Mouse (Mus musculus) midbrain, embryonic 13.5 days (tissue): ENCODE data around the gene Inca1. TPM values are rescaled to one million over a fixed set of nuclear protein-coding genes. Genes with fewer than 3 reads are reported as not detected.

Experiments used
- ATAC-seq: fragments of 200-750 bp; cut with Nextera tagmentation; 2 replicates; pipeline ENCODE4 v1.8.0; 2017; ENCODE audit warnings: mild to moderate bottlenecking, moderate TSS enrichment, moderate library complexity
- H3K27ac ChIP-seq: fragments of 300-500 bp; sonication (generic); 2 replicates; pipeline ENCODE4 v1.5.1; 2015; ENCODE audit warnings: inconsistent platforms, mild to moderate bottlenecking, moderate library complexity
- H3K27me3 ChIP-seq: fragments of 300-500 bp; sonication (generic); 2 replicates; pipeline ENCODE4 v1.6.1; 2015; ENCODE audit warnings: mild to moderate bottlenecking, inconsistent platforms
- H3K36me3 ChIP-seq: fragments of 300-500 bp; sonication (generic); 2 replicates; pipeline ENCODE4 v1.6.1; 2015; ENCODE audit warnings: mild to moderate bottlenecking, inconsistent platforms
- H3K4me1 ChIP-seq: fragments of 300-500 bp; sonication (generic); replicated peaks from 2 replicates; pipeline ENCODE4 v1.6.1; 2015; ENCODE audit warnings: inconsistent platforms
- H3K4me2 ChIP-seq: fragments of 300-500 bp; sonication (generic); replicated peaks from 2 replicates; pipeline ENCODE4 v1.6.1; 2015; ENCODE audit warnings: moderate library complexity, mild to moderate bottlenecking, inconsistent platforms
- H3K4me3 ChIP-seq: fragments of 300-500 bp; sonication (generic); replicated peaks from 2 replicates; pipeline ENCODE4 v1.5.1; 2015; ENCODE audit warnings: mild to moderate bottlenecking, inconsistent platforms
- H3K9ac ChIP-seq: fragments of 300-500 bp; sonication (generic); replicated peaks from 2 replicates; pipeline ENCODE4 v1.6.1; 2015; ENCODE audit warnings: mild to moderate bottlenecking, inconsistent platforms
- H3K9me3 ChIP-seq: fragments of 300-500 bp; sonication (generic); 2 replicates; pipeline ENCODE4 v1.6.1; 2016; ENCODE audit warnings: mild to moderate bottlenecking, inconsistent platforms
- WGBS: fragments of 180-500 bp; shearing (Covaris S2); methylation state at CpG from one replicate; pipeline ENCODE4 v1.1.7; 2015; 5-methylcytosine and 5-hydroxymethylcytosine counted together
- polyA plus RNA-seq: library from polyadenylated mRNA; unstranded; fragments of >200 nt; fragmentation: Nextera tagmentation; extraction: Ambion mirVana; gene quantifications from 2 replicates; pipeline ENCODE4 v1.2.1, GENCODE M21; 2015

The Inca1 gene
- polyA plus RNA-seq, 1 experiment from 2014 or later: 0.94 TPM

- H3K4me3 ChIP-seq: no peak overlapping the region
- no peaks in the 10 kb centered on the region for H3K9me3 ChIP-seq
- H3K27ac ChIP-seq: no peak overlapping the region
- no peak overlapping the region for H3K9ac ChIP-seq
- no peaks in the 10 kb centered on the region for H3K27me3 ChIP-seq
- 98% methylated on average over 8 of the region's 8 CpGs for WGBS
- no peak for ATAC-seq
- no peak overlapping the region for H3K4me2 ChIP-seq
- H3K36me3 ChIP-seq: peaks cover 52% of the 10 kb centered on the region
- H3K4me1 ChIP-seq: peaks cover 35% of the 10 kb centered on the region
These were observed 33.3 kb downstream of the Inca1 start for GRCm38 (mm10) chr11:70666687-70667086.

GRCm38 (mm10) chr11:70664741-70665140 lies 35.2 kb downstream of the Inca1 start:
- Histone ChIP-seq H3K9me3 (no peaks in the 10 kb centered on the region), H3K36me3 (peaks cover 55% of the 10 kb centered on the region), H3K27ac (no peak overlapping the region), H3K4me2 (no peak overlapping the region), H3K4me1 (peaks cover 17% of the 10 kb centered on the region), H3K27me3 (no peaks in the 10 kb centered on the region), H3K4me3 (no peak overlapping the region), H3K9ac (no peak overlapping the region)
- ATAC-seq: no peak
- WGBS: 92% methylated on average over 9 of the region's 9 CpGs

- no peak for ATAC-seq
- Histone ChIP-seq H3K4me1 (peaks cover 17% of the 10 kb centered on the region), H3K27me3 (no peaks in the 10 kb centered on the region), H3K9me3 (no peaks in the 10 kb centered on the region), H3K36me3 (peaks cover 55% of the 10 kb centered on the region), H3K4me2 (no peak overlapping the region), H3K9ac (no peak overlapping the region), H3K4me3 (no peak overlapping the region), H3K27ac (no peak overlapping the region)
- 91% methylated on average over 4 of the region's 6 CpGs for WGBS
These were observed 36.0 kb downstream of the Inca1 start for GRCm38 (mm10) chr11:70663957-70664356.

GRCm38 (mm10) chr11:70663101-70663500 lies 36.9 kb downstream of the Inca1 start:
- H3K27ac ChIP-seq: no peak overlapping the region
- no peak for ATAC-seq
- 85% methylated on average over 8 of the region's 8 CpGs for WGBS
- peaks cover 55% of the 10 kb centered on the region for H3K36me3 ChIP-seq
- no peak overlapping the region for H3K9ac ChIP-seq
- no peak overlapping the region for H3K4me3 ChIP-seq
- H3K4me1 ChIP-seq: peaks cover 14% of the 10 kb centered on the region
- no peak overlapping the region for H3K4me2 ChIP-seq
- no peaks in the 10 kb centered on the region for H3K27me3 ChIP-seq
- H3K9me3 ChIP-seq: no peaks in the 10 kb centered on the region

GRCm38 (mm10) chr11:70660571-70660970 lies 39.4 kb downstream of the Inca1 start:
- no peak for ATAC-seq
- Histone ChIP-seq H3K4me3 (no peak overlapping the region), H3K36me3 (peaks cover 47% of the 10 kb centered on the region), H3K9ac (no peak overlapping the region), H3K4me1 (peaks cover 15% of the 10 kb centered on the region), H3K4me2 (no peak overlapping the region), H3K27ac (no peak overlapping the region), H3K27me3 (0 out of 2 replicates have a peak, but pooled peaks cover 3% of the 10 kb centered on the region), H3K9me3 (no peaks in the 10 kb centered on the region)
- 86% methylated on average over 8 of the region's 8 CpGs for WGBS

- H3K9me3 ChIP-seq: no peaks in the 10 kb centered on the region
- no peak for ATAC-seq
- H3K27ac ChIP-seq: no peak overlapping the region
- H3K4me2 ChIP-seq: no peak overlapping the region
- H3K4me3 ChIP-seq: no peak overlapping the region
- no peak overlapping the region for H3K9ac ChIP-seq
- 79% methylated on average over 8 of the region's 8 CpGs for WGBS
- H3K4me1 ChIP-seq: peaks cover 21% of the 10 kb centered on the region
- 0 out of 2 replicates have a peak, but pooled peaks cover 3% of the 10 kb centered on the region for H3K27me3 ChIP-seq
- peaks cover 32% of the 10 kb centered on the region for H3K36me3 ChIP-seq
These were observed 41.0 kb downstream of the Inca1 start for GRCm38 (mm10) chr11:70658942-70659341.

- 92% methylated on average over 5 of the region's 5 CpGs for WGBS
- Histone ChIP-seq H3K36me3 (peaks cover 28% of the 10 kb centered on the region), H3K9me3 (no peaks in the 10 kb centered on the region), H3K4me1 (peaks cover 21% of the 10 kb centered on the region), H3K9ac (no peak overlapping the region), H3K27me3 (0 out of 2 replicates have a peak, but pooled peaks cover 3% of the 10 kb centered on the region), H3K4me2 (no peak overlapping the region), H3K4me3 (no peak overlapping the region), H3K27ac (no peak overlapping the region)
- ATAC-seq: no peak
These were observed 41.4 kb downstream of the Inca1 start for GRCm38 (mm10) chr11:70658521-70658920.

GRCm38 (mm10) chr11:70657991-70658390 lies 42.0 kb downstream of the Inca1 start:
- 64% methylated on average over 9 of the region's 9 CpGs for WGBS
- H3K4me1 ChIP-seq: peaks cover 25% of the 10 kb centered on the region
- H3K4me3 ChIP-seq: no peak overlapping the region
- H3K27ac ChIP-seq: no peak overlapping the region
- H3K27me3 ChIP-seq: 0 out of 2 replicates have a peak, but pooled peaks cover 3% of the 10 kb centered on the region
- H3K9ac ChIP-seq: no peak overlapping the region; the same call in 1 of the 2 replicates
- H3K36me3 ChIP-seq: peaks cover 22% of the 10 kb centered on the region
- H3K4me2 ChIP-seq: no peak overlapping the region
- H3K9me3 ChIP-seq: no peaks in the 10 kb centered on the region
- no peak for ATAC-seq

GRCm38 (mm10) chr11:70657573-70657972 lies 42.4 kb downstream of the Inca1 start:
- Histone ChIP-seq H3K36me3 (peaks cover 21% of the 10 kb centered on the region), H3K9me3 (no peaks in the 10 kb centered on the region), H3K4me3 (no peak overlapping the region), H3K27me3 (0 out of 2 replicates have a peak, but pooled peaks cover 3% of the 10 kb centered on the region), H3K4me2 (no peak overlapping the region), H3K4me1 (peaks cover 29% of the 10 kb centered on the region), H3K9ac (no peak overlapping the region; the same call in 1 of the 2 replicates), H3K27ac (no peak overlapping the region)
- WGBS: 58% methylated on average over 6 of the region's 6 CpGs
- no peak for ATAC-seq

- peaks cover 21% of the 10 kb centered on the region for H3K36me3 ChIP-seq
- no peaks in the 10 kb centered on the region for H3K9me3 ChIP-seq
- peaks cover 35% of the 10 kb centered on the region for H3K4me1 ChIP-seq
- WGBS: 6% methylated on average over 3 of the region's 3 CpGs
- peak within 1 kb of the TSS; percentile 73 for H3K4me3 ChIP-seq
- no peak within 1 kb of the TSS for H3K27ac ChIP-seq
- H3K4me2 ChIP-seq: peak within 1 kb of the TSS; percentile 75
- H3K27me3 ChIP-seq: 0 out of 2 replicates have a peak, but pooled peaks cover 3% of the 10 kb centered on the region
- no peak for ATAC-seq
- peak within 1 kb of the TSS; percentile 90 for H3K9ac ChIP-seq
These were observed 43.0 kb downstream of the Inca1 start, which contains the start of gene Eno3 for GRCm38 (mm10) chr11:70656964-70657363. Gene Eno3, plus strand, starts transcription at chr11:70657202.

GRCm38 (mm10) chr11:70656456-70656927 lies 43.5 kb downstream of the Inca1 start:
- peak overlapping the region; percentile 90; the same call in 1 of the 2 replicates for H3K9ac ChIP-seq
- ATAC-seq: no peak
- 4% methylated on average over 16 of the region's 16 CpGs for WGBS
- H3K4me3 ChIP-seq: peak overlapping the region; percentile 73
- H3K27ac ChIP-seq: no peak overlapping the region
- peaks cover 38% of the 10 kb centered on the region for H3K4me1 ChIP-seq
- H3K36me3 ChIP-seq: peaks cover 20% of the 10 kb centered on the region
- H3K4me2 ChIP-seq: peak overlapping the region; percentile 75
- no peaks in the 10 kb centered on the region for H3K9me3 ChIP-seq
- H3K27me3 ChIP-seq: 0 out of 2 replicates have a peak, but pooled peaks cover 3% of the 10 kb centered on the region

- WGBS: under 1% methylated on average over 61 of the region's 61 CpGs
- H3K4me2 ChIP-seq: peak overlapping the region; percentile 75
- H3K9ac ChIP-seq: peak overlapping the region; percentile 90
- H3K4me1 ChIP-seq: peaks cover 43% of the 10 kb centered on the region
- H3K27ac ChIP-seq: peak overlapping the region; percentile 97
- H3K4me3 ChIP-seq: peak overlapping the region; percentile 73
- H3K36me3 ChIP-seq: peaks cover 25% of the 10 kb centered on the region
- no peaks in the 10 kb centered on the region for H3K9me3 ChIP-seq
- 0 out of 2 replicates have a peak, but pooled peaks cover 3% of the 10 kb centered on the region for H3K27me3 ChIP-seq
- ATAC-seq: peak; percentile 35; the same call in 1 of the 2 replicates
These were observed 44.1 kb downstream of the Inca1 start for GRCm38 (mm10) chr11:70655571-70656455.
